Mouse (Mus musculus): ENCODE results near the gene Cables2.

DNA sequence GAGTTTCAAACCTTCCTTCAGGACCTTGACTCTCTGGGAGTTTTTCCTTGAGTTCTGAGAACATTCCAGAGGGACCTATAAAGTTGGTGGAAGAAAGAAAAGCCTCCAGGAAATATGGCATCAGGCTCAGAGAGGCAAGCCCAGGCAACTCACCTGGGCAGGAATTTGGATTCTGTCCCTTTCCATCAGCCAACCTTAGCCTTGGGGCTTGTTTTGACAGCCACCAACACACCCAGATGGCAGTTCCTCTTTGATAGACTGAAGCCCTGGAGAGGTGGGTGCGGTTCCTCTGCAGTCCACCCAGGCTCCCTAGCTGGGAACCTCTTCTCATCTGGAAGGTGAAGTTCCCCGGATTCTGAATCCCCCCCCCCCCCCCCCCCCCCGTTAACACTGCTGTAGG lies 36.8 kb downstream of the Cables2 start:
- TF ChIP-seq CTCF (IDR thresholded peaks at IDR 0.05) (no peak), EP300 (IDR thresholded peaks at IDR 0.05; ENCODE audit: insufficient read depth, low read depth, low read length) (no peak), POLR2A (IDR thresholded peaks at IDR 0.05; ENCODE audit: insufficient read depth, low read depth, low read length) (no peak)
